Mouse (Mus musculus) monocyte, adult 2 months (primary cell): ENCODE measurements at regions not wholly inside any gene's neighbourhood (a gene's known extent, or its start where the extent isn't known, plus 50 kb on each side); places are given as distances from the start of the nearest gene placed in this dataset.
"Not testable (repeated sequence)": the region's sequence is repeated elsewhere in the genome, so short reads cannot be mapped to it uniquely, and the experiment has no call there.

Source experiments
- DNase-seq, 2 experiments: peaks; one replicate each; pipeline ENCODE4 v3.0.0; 2022; ENCODE audit warnings: low spot score in 2 of 2, low read depth in 1 of 2

- no peak for DNase-seq
These were observed 114.0 kb upstream of the Nxpe4 start for GRCm38 (mm10) chr9:48047846-48048245.

- no peak for DNase-seq
These were observed 108.2 kb upstream of the Nxpe4 start for GRCm38 (mm10) chr9:48053580-48053979.

- no peak for DNase-seq
These were observed 106.6 kb upstream of the Nxpe4 start for GRCm38 (mm10) chr9:48055246-48055645.

GRCm38 (mm10) chr9:48058599-48058998, 103.2 kb upstream of the Nxpe4 start:
- DNase-seq: no peak

- no peak for DNase-seq
These were observed 102.2 kb upstream of the Nxpe4 start for GRCm38 (mm10) chr9:48059549-48060165.

GRCm38 (mm10) chr9:48060996-48061395, 100.8 kb upstream of the Nxpe4 start:
- DNase-seq: no peak

GRCm38 (mm10) chr9:48066730-48067345, 95.0 kb upstream of the Nxpe4 start:
- no peak for DNase-seq

GRCm38 (mm10) chr9:48072592-48072991, 89.2 kb upstream of the Nxpe4 start:
- DNase-seq: no peak

GRCm38 (mm10) chr9:48073096-48073495, 88.7 kb upstream of the Nxpe4 start:
- DNase-seq: no peak

- no peak for DNase-seq
These were observed 86.1 kb upstream of the Nxpe4 start for GRCm38 (mm10) chr9:48075661-48076240.

- DNase-seq: no peak
These were observed 79.4 kb upstream of the Nxpe4 start for GRCm38 (mm10) chr9:48082461-48082860.

GRCm38 (mm10) chr9:48084196-48084595, 77.6 kb upstream of the Nxpe4 start:
- DNase-seq: not testable (repeated sequence)

- no peak for DNase-seq
These were observed 72.2 kb upstream of the Nxpe4 start for GRCm38 (mm10) chr9:48089661-48090060.

- DNase-seq: no peak
These were observed 67.1 kb upstream of the Nxpe4 start for GRCm38 (mm10) chr9:48094756-48095155.

- DNase-seq: no peak
These were observed 62.0 kb upstream of the Nxpe4 start for GRCm38 (mm10) chr9:48099846-48100245.

- no peak for DNase-seq
These were observed 55.2 kb upstream of the Nxpe4 start for GRCm38 (mm10) chr9:48106441-48107167.

- DNase-seq: no peak
These were observed 52.7 kb upstream of the Nxpe4 start for GRCm38 (mm10) chr9:48108994-48109619.

GRCm38 (mm10) chr9:48111316-48111890, 50.4 kb upstream of the Nxpe4 start:
- DNase-seq: no peak
